Mouse (Mus musculus) heart, postnatal 10 days (tissue): Measurements from ENCODE around the gene Agk. TPM values are rescaled to one million over a fixed set of nuclear protein-coding genes. Genes with fewer than 3 reads are reported as not detected.

Experiments
- DNase-seq, 2 experiments: peaks; one replicate each; pipeline ENCODE4 v3.0.0; 2021
- intact Hi-C: fragments of 180-260 bp; cut with DNase I; formaldehyde crosslinking; loops from one replicate; pipeline ENCODE4 v1.15.1; 2025
- total RNA-seq, 2 experiments: library from RNA; stranded (reverse); gene quantifications; 2 replicates each; pipeline ENCODE4 v1.2.3; 2021

Gene Agk
- total RNA-seq = 10 to 100 TPM; 21.0 to 22.5 TPM

DNA sequence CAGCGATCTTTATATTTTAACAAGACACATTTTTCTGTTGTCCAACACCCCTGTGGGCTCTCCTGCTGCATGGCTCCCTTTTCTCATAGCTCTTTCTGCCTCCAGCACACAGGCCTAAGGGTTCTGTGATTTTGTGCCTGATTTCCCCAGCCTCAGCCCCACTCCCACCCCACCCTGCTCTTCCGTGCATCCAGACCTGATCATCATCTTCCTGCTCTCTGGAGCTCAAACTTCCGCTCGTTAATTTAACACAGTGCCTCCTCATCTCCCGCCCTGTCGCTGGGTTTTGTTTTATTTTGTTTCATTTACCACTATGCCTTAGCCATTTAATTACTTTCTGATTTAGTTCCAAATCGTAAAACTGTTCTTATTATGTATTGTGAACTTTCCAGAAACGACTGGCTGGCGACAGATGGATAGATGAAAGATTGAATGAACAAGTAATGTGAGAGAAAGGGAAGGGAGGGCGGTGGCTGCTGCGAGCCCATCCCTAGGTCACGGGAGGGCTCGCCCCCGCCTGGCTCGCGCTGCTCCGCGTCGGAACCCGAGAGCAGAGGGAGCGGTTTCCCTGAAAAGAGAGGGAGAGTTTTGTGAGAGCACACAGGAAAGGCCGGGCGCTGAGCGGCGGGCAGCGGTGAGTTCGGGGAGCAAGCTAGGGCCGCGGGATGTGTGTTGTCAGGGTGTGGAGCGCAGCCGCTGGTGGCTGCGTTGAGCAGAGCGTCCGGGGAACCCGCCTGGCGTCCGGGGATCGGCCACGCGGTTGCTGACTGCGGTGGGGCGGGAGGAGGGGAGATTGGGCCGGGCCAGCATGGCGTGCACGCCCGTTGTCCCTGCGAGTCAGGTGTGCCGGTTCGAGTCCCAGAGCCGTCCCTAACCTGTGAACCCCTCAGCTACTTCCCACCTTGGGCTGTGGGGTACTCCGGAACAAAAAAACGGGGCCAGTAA, at the start of gene Agk:
Gene Agk (plus strand): TSS at position 276 of the 945 bp plus-strand sequence.
- intact Hi-C loops = loop anchor here (2.0 kb wide), 1 partner anchor 146 kb away; the partner anchor contains the start of gene Ssbp1
- peak; percentile 80 to 88 for DNase-seq

- no peak for DNase-seq
- intact Hi-C loops = no loop called here
Measured at GRCm38 (mm10) chr6:40300707-40301106, 24.3 kb upstream of the Agk start.

DNA sequence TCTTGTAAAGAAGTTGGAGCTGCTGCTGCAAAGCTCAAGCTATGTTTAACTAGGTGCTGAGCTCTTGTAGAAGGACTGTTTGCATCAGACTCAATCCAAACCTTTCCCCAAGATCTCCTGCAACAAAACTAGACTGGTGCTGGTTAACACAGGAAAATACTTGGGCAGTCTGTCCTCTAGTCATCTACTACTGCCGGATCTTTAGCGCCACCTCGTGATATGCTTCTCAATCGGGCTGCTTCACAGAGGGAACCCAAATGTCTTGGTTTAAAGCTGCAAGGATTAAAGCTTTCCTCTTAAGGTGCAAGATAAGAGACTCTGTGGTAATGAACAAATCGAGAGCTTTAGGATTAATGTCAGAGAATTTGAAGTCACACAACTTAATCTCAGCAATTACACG, 21.6 kb upstream of the Agk start:
- intact Hi-C loops = no loop called here

GRCm38 (mm10) chr6:40304972-40305371, 20.0 kb upstream of the Agk start:
- intact Hi-C loops = loop anchor here (1.0 kb wide), 1 partner anchor 69 kb away; no protein-coding TSS in a partner anchor
- no peak for DNase-seq

More for the DNA sequence above, 21.6 kb upstream of the Agk start:
- DNase-seq = peak; percentile 40 to 52

- intact Hi-C loops = no loop called here
- DNase-seq = no peak
Measured at GRCm38 (mm10) chr6:40326341-40326740, 1.4 kb downstream of the Agk start.

DNA sequence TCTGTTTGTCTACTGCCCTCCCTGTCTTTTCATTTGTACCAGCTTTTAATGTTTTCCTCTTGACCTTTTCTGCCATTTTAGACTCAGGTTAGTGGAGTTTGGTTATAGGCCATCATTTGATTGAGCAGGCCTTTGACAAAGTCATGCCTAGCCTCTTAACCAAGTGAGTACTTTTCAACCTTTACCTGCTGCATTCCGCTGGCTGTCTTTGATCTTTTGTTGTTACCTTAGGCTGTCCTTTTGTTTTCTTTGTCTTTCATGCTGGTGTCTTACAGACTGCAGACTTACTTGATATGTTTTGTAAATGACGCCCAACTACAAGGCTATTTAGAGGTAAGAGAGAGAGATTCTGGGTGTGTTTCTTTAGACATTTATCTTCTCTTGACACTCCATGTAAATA, 8.5 kb downstream of the Agk start:
- DNase-seq = no peak
- intact Hi-C loops = no loop called here

- intact Hi-C loops = no loop called here
Measured at GRCm38 (mm10) chr6:40336735-40337731, 12.1 kb downstream of the Agk start.

GRCm38 (mm10) chr6:40346959-40347771, 22.2 kb downstream of the Agk start:
- intact Hi-C loops = no loop called here
- peak; percentile 57 to 68 for DNase-seq

More at GRCm38 (mm10) chr6:40336735-40337731, 12.1 kb downstream of the Agk start:
- no peak for DNase-seq

- intact Hi-C loops = no loop called here
- no peak for DNase-seq
Measured at GRCm38 (mm10) chr6:40347772-40348111, 22.8 kb downstream of the Agk start.

- intact Hi-C loops = no loop called here
- DNase-seq = no peak
Measured at GRCm38 (mm10) chr6:40350041-40350440, 25.1 kb downstream of the Agk start.

DNA sequence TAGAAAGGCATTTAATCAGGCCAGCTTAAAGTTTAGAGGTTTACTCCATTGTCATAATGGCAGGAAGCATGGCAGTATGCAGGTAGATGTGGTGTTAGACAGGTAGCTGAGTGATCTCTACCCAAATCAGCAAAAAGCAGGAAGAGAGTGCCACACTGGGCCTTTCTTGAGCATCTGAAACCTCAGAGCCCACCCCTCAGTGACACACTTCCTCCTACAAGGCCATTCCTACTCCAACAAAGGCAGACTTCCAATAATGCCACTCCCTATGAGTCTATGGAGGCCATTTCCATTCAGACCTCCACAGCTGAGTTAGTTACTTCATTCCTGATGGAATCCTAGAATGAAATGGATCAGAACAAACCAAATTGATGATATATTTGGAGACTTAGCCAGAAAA, 25.9 kb downstream of the Agk start:
- DNase-seq = no peak
- intact Hi-C loops = no loop called here

DNA sequence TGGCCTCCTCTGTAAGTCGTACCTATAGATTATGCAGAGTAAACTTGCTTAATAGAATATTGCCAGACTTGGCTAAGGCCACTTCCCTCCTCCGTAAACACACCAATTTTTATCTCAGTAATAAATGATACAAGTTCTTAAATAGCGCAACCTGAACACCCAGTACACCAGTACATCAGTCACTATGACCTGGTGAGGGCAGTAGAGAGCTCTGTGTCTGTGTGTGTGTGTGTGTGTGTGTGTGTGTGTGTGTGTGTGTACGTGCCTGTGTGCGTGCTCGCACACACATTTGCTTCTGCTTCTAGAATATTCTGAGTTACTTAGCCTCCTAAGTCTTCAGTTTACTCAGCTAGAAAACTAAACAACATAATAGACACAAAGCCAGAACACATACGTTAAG, 28.4 kb downstream of the Agk start:
- peak in 1 of 2 experiments; percentile 4 for DNase-seq
- intact Hi-C loops = no loop called here

- no peak for DNase-seq
- intact Hi-C loops = no loop called here
Measured at GRCm38 (mm10) chr6:40371031-40371430, 46.1 kb downstream of the Agk start.

DNA sequence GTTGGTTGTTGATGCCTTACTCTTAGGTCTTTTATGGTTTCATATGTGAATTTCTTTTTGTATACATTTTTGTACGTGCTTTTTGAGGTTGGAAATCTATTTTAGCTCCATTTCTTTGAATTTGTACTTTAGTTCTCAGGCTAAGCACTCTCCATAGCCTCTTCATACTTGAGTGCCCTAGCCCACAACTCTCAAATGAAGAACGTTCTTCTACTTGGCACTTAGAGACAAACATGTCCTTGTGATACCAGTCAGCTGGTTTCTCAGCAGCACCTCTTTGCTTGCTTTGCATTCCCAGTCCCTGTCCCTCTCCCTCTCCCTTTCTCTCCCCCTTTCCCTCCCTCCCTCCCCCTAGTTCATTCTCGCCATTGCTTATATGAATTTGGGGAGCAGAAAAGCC, 55.2 kb downstream of the Agk start:
- no peak for DNase-seq
- intact Hi-C loops = no loop called here

DNA sequence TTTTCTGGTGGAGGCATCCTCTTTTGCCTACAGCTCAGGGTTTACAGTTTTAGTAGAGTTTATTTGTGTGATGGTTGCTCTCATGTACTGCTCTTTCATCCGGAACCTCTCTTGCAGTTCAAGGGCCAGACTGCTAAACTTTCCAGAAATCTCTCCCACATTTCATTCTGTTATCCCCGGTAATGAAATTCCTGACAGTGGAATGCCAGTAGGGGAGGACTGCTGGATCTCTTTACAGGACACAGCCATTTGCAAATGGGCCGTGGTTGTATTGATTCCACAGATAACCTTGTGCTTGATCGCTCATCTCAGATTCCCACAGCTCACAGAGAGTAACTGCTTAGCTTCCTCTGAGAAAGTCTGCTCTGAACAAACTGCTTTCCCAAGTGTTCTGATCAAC, 56.9 kb downstream of the Agk start:
- intact Hi-C loops = no loop called here
- no peak for DNase-seq

- no peak for DNase-seq
- intact Hi-C loops = no loop called here
Measured at GRCm38 (mm10) chr6:40385682-40386081, 60.7 kb downstream of the Agk start.

DNA sequence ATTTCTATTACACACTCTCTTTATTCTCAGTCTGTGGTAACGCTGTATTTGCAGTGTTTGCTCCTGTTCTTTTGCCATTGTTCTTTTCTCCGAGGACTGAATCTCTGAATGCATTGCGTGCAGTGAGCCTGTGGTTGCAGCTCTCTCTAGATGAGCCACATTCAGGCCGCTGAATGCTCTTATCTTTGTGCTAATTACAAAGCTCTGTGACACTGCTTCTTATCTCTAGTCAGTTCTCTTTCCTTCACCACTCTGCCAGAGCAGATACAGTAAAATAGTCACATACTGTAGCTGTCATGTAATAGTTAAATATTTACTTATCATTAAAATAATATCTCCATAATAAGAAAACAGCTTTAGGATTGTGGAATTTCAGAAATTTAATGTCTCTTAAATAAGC, 63.7 kb downstream of the Agk start:
- no peak for DNase-seq
- intact Hi-C loops = no loop called here

DNA sequence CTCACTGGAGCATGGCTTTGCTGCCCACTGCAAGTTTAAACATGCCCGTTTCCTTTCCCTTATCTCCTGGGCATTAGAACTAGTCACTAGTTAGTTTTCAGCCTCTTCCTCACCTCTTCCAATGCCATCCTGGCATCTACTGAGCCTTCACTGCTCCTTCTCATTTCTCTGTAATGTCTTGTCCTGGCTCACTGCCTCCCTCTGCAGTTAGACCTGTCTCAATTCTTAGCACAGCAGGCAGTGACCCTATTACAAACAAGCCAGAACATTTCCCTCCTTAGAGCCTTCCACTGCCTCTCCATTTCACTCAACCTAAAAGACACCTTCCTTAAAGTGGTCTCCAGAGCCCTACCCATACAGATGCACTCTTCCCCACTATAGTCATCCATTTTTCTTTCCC, 66.0 kb downstream of the Agk start:
- intact Hi-C loops = no loop called here

GRCm38 (mm10) chr6:40393213-40393612, 68.2 kb downstream of the Agk start:
- intact Hi-C loops = loop anchor here (1.0 kb wide), 1 partner anchor 157 kb away; no protein-coding TSS in a partner anchor

More for the DNA sequence above, 66.0 kb downstream of the Agk start:
- no peak for DNase-seq

DNA sequence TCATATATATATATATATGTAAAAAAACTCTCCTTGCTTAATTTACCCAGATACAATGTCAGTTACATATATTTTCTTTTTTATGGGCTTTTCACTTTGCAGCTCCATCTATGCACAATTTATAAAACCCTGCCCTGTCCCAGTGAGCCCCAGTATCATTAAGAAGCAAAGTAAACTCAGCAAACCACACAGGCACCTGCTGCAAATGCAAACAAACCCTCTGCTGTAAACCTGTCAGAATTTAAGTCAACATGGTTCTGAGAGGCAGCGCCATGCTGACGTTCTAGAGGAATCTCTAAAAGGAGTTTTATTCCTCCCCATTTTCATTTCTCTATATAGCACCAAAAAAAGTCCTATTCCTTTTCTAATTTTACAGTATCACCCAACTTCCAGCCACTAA, 77.1 kb downstream of the Agk start:
- intact Hi-C loops = no loop called here

More at GRCm38 (mm10) chr6:40393213-40393612, 68.2 kb downstream of the Agk start:
- peak; percentile 74 to 77 for DNase-seq

More for the DNA sequence above, 77.1 kb downstream of the Agk start:
- DNase-seq = no peak
